Mouse (Mus musculus): Measurements from ENCODE around the gene Trip12. TPM values are rescaled to one million over a fixed set of nuclear protein-coding genes. Genes with fewer than 3 reads are reported as not detected.

Trip12 gene
- polyA plus RNA-seq (2012; rRNA removed), result 12.8 and 12.9 TPM in 2 replicates

DNA sequence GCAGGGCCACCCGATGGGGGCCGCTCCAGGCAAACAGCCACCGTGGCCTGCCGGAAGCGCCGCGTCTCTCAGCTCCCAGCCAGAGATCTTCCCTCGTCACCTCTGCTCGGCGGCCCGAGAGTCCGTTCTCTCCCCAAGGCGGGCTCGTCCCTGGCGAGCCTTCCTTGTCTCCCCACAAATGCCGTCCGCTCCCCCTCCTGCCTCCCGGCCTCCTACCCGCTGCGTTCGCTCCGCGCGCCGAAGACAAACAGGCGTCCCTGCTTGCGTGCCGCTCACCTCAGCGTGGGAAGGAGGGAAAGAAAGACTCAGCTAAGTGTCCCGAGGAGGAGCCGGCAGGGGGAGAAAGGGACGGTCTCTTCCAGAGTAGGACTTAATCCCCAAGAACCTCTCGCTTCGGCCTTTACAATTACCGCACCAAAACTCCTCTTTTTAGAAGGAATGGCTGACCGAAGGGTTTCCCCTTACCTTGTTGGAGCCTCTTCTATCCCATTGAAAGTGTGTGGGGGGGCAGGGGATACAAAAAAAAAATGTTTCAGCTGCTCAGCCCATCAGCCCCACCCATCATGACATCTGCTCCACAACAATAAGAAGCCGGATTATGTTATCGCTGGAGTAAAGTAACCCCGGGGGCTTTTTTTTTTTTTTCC, at the start of gene Trip12:
TSS of gene Trip12 (minus strand) at position 499 of the 647 bp plus-strand sequence.

GRCm38 (mm10) chr1:84839309-84840017, 853 bp downstream of the Trip12 start, which contains the start of gene Fbxo36:
TSS of gene Fbxo36 (plus strand) at chr1:84839841.

GRCm38 (mm10) chr1:84695517-84696411, 144.6 kb downstream of the Trip12 start, which contains the start of gene Dner:
TSS of gene Dner (minus strand) at chr1:84696221.

Other genes starting within 250 kb of the Trip12 start
- gene Dner, start 144.3 kb downstream of the Trip12 start, polyA plus RNA-seq (2012; rRNA removed), result 2.0 and 13.5 TPM in 2 replicates
- 10.2 and 18.0 TPM in 2 replicates for gene Fbxo36, start 675 bp downstream of the Trip12 start, polyA plus RNA-seq (2012; rRNA removed)
- gene Slc16a14, start 94.6 kb upstream of the Trip12 start, polyA plus RNA-seq (2012; rRNA removed), result 0.68 and 1.5 TPM in 2 replicates